ENCODE assay signal across 27 mouse cellular contexts in genomic region chrX:156806799-156807198, GRCm38 (mm10).
A peak's percentile ranks its signal among the peaks of the same experiment; 100 is the strongest.
DNase-seq lines count a peak whose midpoint lies in the region; ATAC-seq lines count a peak whose summit lies in the region.
"Had no signal": no experiment of that assay in that cellular context is flagged by ENCODE, and none has a peak within 500 bp of the region (broad histone marks: within the 10 kb centered on the region; RNA-seq: fewer than 3 reads in every experiment).

No protein-coding gene starts in this region.

- no peaks in the 10 kb centered on the region for H3K9me3 ChIP-seq in embryonic facial prominence, embryonic 14.5 days (ENCODE audit: control insufficient read depth, low read length)
- H3K9me3 ChIP-seq in embryonic facial prominence, embryonic 10.5 days, result no peaks in the 10 kb centered on the region
- no peaks in the 10 kb centered on the region for H3K9me3 ChIP-seq in neural tube, embryonic 14.5 days (ENCODE audit: control insufficient read depth, low read length)
- H3K9me3 ChIP-seq: embryonic facial prominence, embryonic 12.5 days; forebrain, embryonic 10.5 days; G1E; heart, embryonic 12.5 days; liver, embryonic 12.5 days had no signal

- no peaks in the 10 kb centered on the region for H3K4me1 ChIP-seq in embryonic facial prominence, embryonic 14.5 days (ENCODE audit: control insufficient read depth, insufficient read depth, low read length)
- no peaks in the 10 kb centered on the region for H3K4me1 ChIP-seq in embryonic facial prominence, embryonic 10.5 days
- H3K4me1 ChIP-seq in neural tube, embryonic 14.5 days (ENCODE audit: control insufficient read depth, insufficient read depth, low read length), result no peaks in the 10 kb centered on the region
- H3K4me1 ChIP-seq: embryonic facial prominence, embryonic 12.5 days; forebrain, embryonic 10.5 days; heart, embryonic 12.5 days; liver, embryonic 12.5 days; megakaryocyte, embryonic 14.5 days had no signal

- intact Hi-C loops in left cerebral cortex, postnatal 4 days (cut with DNase I), result no loop called here

- no peak overlapping the region for H3K27ac ChIP-seq in embryonic facial prominence, embryonic 14.5 days (replicated peaks; ENCODE audit: low read depth, low read length)
- no peak overlapping the region for H3K27ac ChIP-seq in embryonic facial prominence, embryonic 10.5 days (replicated peaks)
- H3K27ac ChIP-seq in neural tube, embryonic 14.5 days (ENCODE audit: low read depth, low read length), result no peak overlapping the region
- H3K27ac ChIP-seq: embryonic facial prominence, embryonic 12.5 days; forebrain, embryonic 10.5 days; heart, adult 2 months; liver, embryonic 12.5 days had no signal

- 58% methylated on average over 1 of the region's 1 CpGs for WGBS in embryonic facial prominence, embryonic 14.5 days
- WGBS in embryonic facial prominence, embryonic 10.5 days, result 52% methylated on average over 1 of the region's 1 CpGs
- 38% methylated on average over 1 of the region's 1 CpGs for WGBS in neural tube, embryonic 14.5 days

- no peaks in the 10 kb centered on the region for H3K36me3 ChIP-seq in embryonic facial prominence, embryonic 14.5 days (ENCODE audit: control insufficient read depth, insufficient read depth, low read length)
- no peaks in the 10 kb centered on the region for H3K36me3 ChIP-seq in embryonic facial prominence, embryonic 10.5 days (replicated peaks)
- H3K36me3 ChIP-seq in neural tube, embryonic 14.5 days (ENCODE audit: control insufficient read depth, insufficient read depth, low read length), result no peaks in the 10 kb centered on the region
- H3K36me3 ChIP-seq: embryonic facial prominence, embryonic 12.5 days; forebrain, embryonic 10.5 days; G1E; heart, embryonic 12.5 days; liver, embryonic 12.5 days had no signal

- H3K9ac ChIP-seq in embryonic facial prominence, embryonic 14.5 days (ENCODE audit: low read depth, low read length), result no peak overlapping the region
- no peak overlapping the region for H3K9ac ChIP-seq in neural tube, embryonic 14.5 days (replicated peaks; ENCODE audit: low read depth, low read length)
- H3K9ac ChIP-seq: embryonic facial prominence, embryonic 12.5 days; forebrain, postnatal 0 days; heart, embryonic 12.5 days; liver, embryonic 12.5 days; liver, postnatal 0 days had no signal

- H3K27me3 ChIP-seq in embryonic facial prominence, embryonic 14.5 days (replicated peaks; ENCODE audit: control insufficient read depth, insufficient read depth, low read length), result no peaks in the 10 kb centered on the region
- no peaks in the 10 kb centered on the region for H3K27me3 ChIP-seq in embryonic facial prominence, embryonic 10.5 days (replicated peaks; ENCODE audit: low read depth, poor library complexity, severe bottlenecking)
- H3K27me3 ChIP-seq in neural tube, embryonic 14.5 days (ENCODE audit: control insufficient read depth, insufficient read depth, low read length), result no peaks in the 10 kb centered on the region
- H3K27me3 ChIP-seq: embryonic facial prominence, embryonic 12.5 days; heart, embryonic 12.5 days; liver, embryonic 12.5 days; megakaryocyte, embryonic 14.5 days; Patski had no signal

- H3K4me2 ChIP-seq in embryonic facial prominence, embryonic 14.5 days (ENCODE audit: low read depth, low read length), result no peak overlapping the region
- no peak overlapping the region for H3K4me2 ChIP-seq in neural tube, embryonic 14.5 days (ENCODE audit: low read depth, low read length)
- H3K4me2 ChIP-seq: embryonic facial prominence, embryonic 12.5 days; heart, embryonic 12.5 days; liver, embryonic 12.5 days had no signal

- H3K4me3 ChIP-seq in embryonic facial prominence, embryonic 14.5 days (ENCODE audit: low read depth, low read length), result no peak overlapping the region
- H3K4me3 ChIP-seq in embryonic facial prominence, embryonic 10.5 days, result no peak overlapping the region
- no peak overlapping the region for H3K4me3 ChIP-seq in neural tube, embryonic 14.5 days (ENCODE audit: low read depth, low read length)
- H3K4me3 ChIP-seq: embryonic facial prominence, embryonic 12.5 days; forebrain, embryonic 10.5 days; heart, adult 2 months; heart, embryonic 12.5 days; liver, embryonic 12.5 days; megakaryocyte, embryonic 14.5 days had no signal

- DNase-seq in embryonic facial prominence, embryonic 14.5 days (ENCODE audit: low spot score), result peak; percentile 5
- no peak for DNase-seq in embryonic facial prominence, embryonic 10.5 days (ENCODE audit: low spot score)
- peak; percentile 13 for DNase-seq in left cerebral cortex, postnatal 4 days
- no peak for DNase-seq in left cerebral cortex, adult 8-10 months (ENCODE audit: low spot score in 2 of 2)
- DNase-seq in neural tube, embryonic 10.5 days (ENCODE audit: extremely low spot score, low spot score), result no peak
- DNase-seq: adrenal gland, postnatal 10 days; cerebellum, adult 2 months; cerebellum, postnatal 25 days; forebrain, postnatal 0 days; heart, adult 2 months; heart, postnatal 4 days; kidney, adult 11 months; kidney, postnatal 14 days; layer of hippocampus, adult 9-11 months; liver, postnatal 0 days; lung, postnatal 36 days; thymus, postnatal 4 days had no signal

- ATAC-seq in embryonic facial prominence, embryonic 14.5 days (ENCODE audit: low read depth), result no peak
- ATAC-seq in neural tube, embryonic 14.5 days (ENCODE audit: low read depth), result peak; percentile 73; the same call in 1 of the 2 replicates
- ATAC-seq in megakaryocyte, adult 5-6 weeks (ENCODE audit: poor library complexity, severe bottlenecking), result no peak
- ATAC-seq: forebrain, postnatal 0 days; inflammation-experienced regulatory T-cells, adult 6 months; liver, embryonic 12.5 days; liver, postnatal 0 days; Patski had no signal

Comparison
In these comparisons a context has a peak if more than half of its experiments do, and no peak if none do; other contexts are left out.
1. DNase-seq: peak in embryonic facial prominence, embryonic 14.5 days (single experiment) and left cerebral cortex, postnatal 4 days (single experiment); none in embryonic facial prominence, embryonic 10.5 days (single experiment), left cerebral cortex, adult 8-10 months (0 of 2) and neural tube, embryonic 10.5 days (single experiment).